Mouse (Mus musculus) liver, embryonic 11.5 days (tissue): ENCODE measurements at regions not wholly inside any gene's neighbourhood (a gene's known extent, or its start where the extent isn't known, plus 50 kb on each side); places are given as distances from the start of the nearest gene placed in this dataset.

ENCODE experiments used
- ATAC-seq: fragments of 200-750 bp; cut with Nextera tagmentation; replicated peaks from 2 replicates; pipeline ENCODE4 v1.8.0; 2017; ENCODE audit warnings: moderate number of reproducible peaks, mild to moderate bottlenecking, moderate TSS enrichment, moderate library complexity; ENCODE audit not compliant: low FRiP score
- DNase-seq: peaks from one replicate; pipeline ENCODE4 v3.0.0-alpha.2; 2017; ENCODE audit warnings: low spot score
- H3K27ac ChIP-seq: fragments of 300-500 bp; sonication (generic); 2 replicates; pipeline ENCODE4 v1.5.1; 2014; ENCODE audit warnings: mild to moderate bottlenecking, low read depth, low read length, control low read depth
- H3K27me3 ChIP-seq: fragments of 300-500 bp; sonication (generic); replicated peaks from 2 replicates; pipeline ENCODE4 v1.6.1; 2014; ENCODE audit warnings: low read length, mixed read lengths; ENCODE audit not compliant: control insufficient read depth, insufficient read depth
- H3K36me3 ChIP-seq: fragments of 300-500 bp; sonication (generic); 2 replicates; pipeline ENCODE4 v1.6.1; 2014; ENCODE audit warnings: mild to moderate bottlenecking, low read length, moderate library complexity, mixed read lengths; ENCODE audit not compliant: control insufficient read depth, insufficient read depth
- H3K4me1 ChIP-seq: fragments of 300-500 bp; sonication (generic); replicated peaks from 2 replicates; pipeline ENCODE4 v1.6.1; 2014; ENCODE audit warnings: low read length, mixed read lengths; ENCODE audit not compliant: control insufficient read depth, insufficient read depth
- H3K4me2 ChIP-seq: fragments of 300-500 bp; sonication (generic); 2 replicates; pipeline ENCODE4 v1.6.1; 2014; ENCODE audit warnings: mild to moderate bottlenecking, control low read depth, moderate library complexity
- H3K4me3 ChIP-seq: fragments of 300-500 bp; sonication (generic); 2 replicates; pipeline ENCODE4 v1.5.1; 2014; ENCODE audit warnings: low read depth, low read length, control low read depth
- H3K9ac ChIP-seq: fragments of 300-500 bp; sonication (generic); 2 replicates; pipeline ENCODE4 v1.6.1; 2014; ENCODE audit warnings: low read depth, low read length, control low read depth
- H3K9me3 ChIP-seq: fragments of 300-500 bp; sonication (generic); 2 replicates; pipeline ENCODE4 v1.6.1; 2016; ENCODE audit warnings: low read length, inconsistent platforms, mixed read lengths; ENCODE audit not compliant: control insufficient read depth
- WGBS: fragments of 180-500 bp; shearing (Covaris S2); extraction: QIAGEN DNeasy Blood & Tissue Kit; methylation state at CpG from one replicate; pipeline ENCODE4 v1.1.7; 2014; 5-methylcytosine and 5-hydroxymethylcytosine counted together

DNA sequence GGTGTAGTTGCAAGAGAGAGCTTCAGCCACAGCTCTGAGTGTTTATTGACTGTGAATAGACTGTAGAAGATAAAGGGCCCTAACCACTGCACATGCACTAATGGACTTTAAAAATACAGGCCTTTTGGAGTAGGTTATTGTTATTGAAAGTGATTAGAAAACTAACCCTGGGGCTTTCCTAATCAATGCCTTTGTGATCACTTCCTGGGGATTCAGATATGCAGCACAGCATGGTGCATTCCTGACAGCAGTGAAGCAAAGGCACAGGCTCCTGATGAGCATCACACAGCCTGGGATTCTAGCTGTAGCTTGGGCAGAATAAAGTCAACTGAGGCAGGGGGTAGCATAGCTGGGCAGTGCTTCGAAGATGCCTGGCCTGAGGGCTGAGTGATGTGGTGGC is 87.3 kb downstream of the Gm11077 start:
- ATAC-seq (no peak), DNase-seq (no peak)
- H3K27ac ChIP-seq: no peak overlapping the region
- H3K9ac ChIP-seq: no peak overlapping the region
- no peaks in the 10 kb centered on the region for H3K36me3 ChIP-seq
- WGBS: 30% methylated on average over 1 of the region's 1 CpGs
- no peak overlapping the region for H3K4me3 ChIP-seq
- H3K4me2 ChIP-seq: no peak overlapping the region
- no peaks in the 10 kb centered on the region for H3K27me3 ChIP-seq
- H3K4me1 ChIP-seq: peaks cover 3% of the 10 kb centered on the region; the same call in 1 of the 2 replicates
- H3K9me3 ChIP-seq: no peaks in the 10 kb centered on the region

DNA sequence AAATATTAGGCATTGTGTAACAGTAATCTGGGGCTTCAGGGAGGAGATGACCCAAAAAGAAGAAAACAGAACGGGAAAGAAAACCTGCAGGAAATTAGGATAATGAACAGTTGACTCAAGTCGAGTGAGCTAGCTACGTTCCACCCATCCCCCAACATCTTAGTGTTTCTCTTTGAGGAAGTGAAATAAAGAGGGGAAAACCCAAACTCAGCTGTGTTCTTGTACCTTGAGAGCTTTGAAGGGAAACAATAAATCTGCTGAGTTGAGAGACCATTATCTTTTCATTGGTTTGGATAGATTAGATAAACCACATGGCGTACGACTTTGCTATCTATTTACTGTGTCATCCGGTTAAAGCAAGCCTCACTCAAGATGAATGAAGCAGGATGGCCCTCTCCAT is 87.7 kb downstream of the Gm11077 start:
- Histone ChIP-seq H3K27ac (no peak overlapping the region), H3K4me3 (no peak overlapping the region), H3K4me2 (no peak overlapping the region), H3K36me3 (no peaks in the 10 kb centered on the region), H3K9ac (no peak overlapping the region), H3K9me3 (no peaks in the 10 kb centered on the region), H3K27me3 (no peaks in the 10 kb centered on the region), H3K4me1 (peaks cover 3% of the 10 kb centered on the region; the same call in 1 of the 2 replicates)
- ATAC-seq: no peak
- WGBS: 11% methylated on average over 6 of the region's 6 CpGs
- no peak for DNase-seq

DNA sequence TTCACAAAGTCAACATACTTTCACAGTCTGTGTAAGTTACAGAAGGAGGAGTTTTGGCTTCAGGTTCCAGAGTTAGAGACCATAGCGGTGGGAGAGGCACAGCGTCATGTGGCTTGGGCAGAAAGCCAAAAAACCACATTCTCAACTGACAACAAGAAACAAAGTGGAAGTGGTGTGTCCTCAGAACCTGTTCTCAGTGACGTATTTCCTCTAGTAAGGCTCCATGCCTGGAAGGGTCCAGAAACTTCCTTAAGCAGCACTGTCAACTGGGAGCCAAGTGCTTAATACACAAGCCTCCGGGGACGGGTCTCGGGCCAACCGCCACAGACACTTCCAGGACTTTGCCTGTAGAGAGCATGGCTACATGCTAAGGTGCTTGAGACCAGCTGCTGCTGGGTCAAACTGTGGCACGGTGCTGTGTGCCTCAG is 90.4 kb downstream of the Gm11077 start:
- no peaks in the 10 kb centered on the region for H3K27me3 ChIP-seq
- no peaks in the 10 kb centered on the region for H3K36me3 ChIP-seq
- DNase-seq: no peak
- H3K4me3 ChIP-seq: no peak overlapping the region
- no peak overlapping the region for H3K9ac ChIP-seq
- no peak overlapping the region for H3K4me2 ChIP-seq
- no peak for ATAC-seq
- peaks cover 3% of the 10 kb centered on the region; the same call in 1 of the 2 replicates for H3K4me1 ChIP-seq
- no peak overlapping the region for H3K27ac ChIP-seq
- no peaks in the 10 kb centered on the region for H3K9me3 ChIP-seq
- 75% methylated on average over 8 of the region's 8 CpGs for WGBS

DNA sequence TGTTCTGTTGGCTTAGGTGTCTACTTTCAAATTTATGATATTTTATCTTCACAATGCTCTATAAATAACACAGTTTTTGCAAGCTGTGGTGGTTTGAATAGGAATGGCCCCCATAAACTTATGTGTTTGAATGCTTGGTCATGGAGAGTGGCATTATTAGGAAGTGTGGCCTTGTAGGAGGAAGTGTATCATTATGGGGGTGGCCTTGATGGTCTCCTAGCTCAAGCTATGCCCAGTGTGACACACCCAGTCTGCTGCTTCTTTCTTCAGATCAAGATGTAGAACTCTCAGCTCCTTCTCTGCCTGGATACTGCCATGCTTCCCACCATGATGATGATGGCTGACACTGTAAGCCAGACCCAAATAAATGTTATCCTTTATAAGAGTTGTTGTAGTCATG is 97.4 kb downstream of the Gm11077 start:
- H3K9ac ChIP-seq: no peak overlapping the region
- H3K27ac ChIP-seq: no peak overlapping the region
- H3K4me1 ChIP-seq: no peaks in the 10 kb centered on the region
- H3K9me3 ChIP-seq: no peaks in the 10 kb centered on the region
- no peak overlapping the region for H3K4me2 ChIP-seq
- H3K4me3 ChIP-seq: no peak overlapping the region
- H3K27me3 ChIP-seq: no peaks in the 10 kb centered on the region
- ATAC-seq (no peak), DNase-seq (no peak)
- H3K36me3 ChIP-seq: no peaks in the 10 kb centered on the region

DNA sequence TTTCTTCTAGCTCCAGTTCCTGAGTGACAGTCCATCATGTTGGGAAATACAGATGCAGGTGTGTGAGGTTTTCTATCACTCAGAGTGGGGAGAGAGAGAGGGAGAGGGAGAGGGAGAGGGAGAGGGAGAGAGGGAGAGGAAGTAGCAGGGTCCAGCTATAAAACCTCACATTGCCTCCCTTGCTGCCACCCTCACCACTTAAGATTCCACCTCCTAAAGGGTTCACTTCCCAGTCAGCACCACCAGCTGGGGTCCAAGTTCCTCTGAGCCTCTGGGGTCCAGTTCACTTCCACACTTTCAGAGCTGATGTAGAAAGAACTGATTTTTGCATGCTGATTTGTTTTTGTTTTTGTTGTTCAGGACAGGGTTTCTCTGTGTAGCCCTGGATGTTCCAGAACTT is 98.6 kb downstream of the Gm11077 start:
- Histone ChIP-seq H3K4me3 (no peak overlapping the region), H3K4me1 (no peaks in the 10 kb centered on the region), H3K9me3 (no peaks in the 10 kb centered on the region), H3K27me3 (no peaks in the 10 kb centered on the region), H3K36me3 (no peaks in the 10 kb centered on the region), H3K4me2 (no peak overlapping the region), H3K27ac (no peak overlapping the region), H3K9ac (no peak overlapping the region)
- DNase-seq: no peak
- no peak for ATAC-seq

DNA sequence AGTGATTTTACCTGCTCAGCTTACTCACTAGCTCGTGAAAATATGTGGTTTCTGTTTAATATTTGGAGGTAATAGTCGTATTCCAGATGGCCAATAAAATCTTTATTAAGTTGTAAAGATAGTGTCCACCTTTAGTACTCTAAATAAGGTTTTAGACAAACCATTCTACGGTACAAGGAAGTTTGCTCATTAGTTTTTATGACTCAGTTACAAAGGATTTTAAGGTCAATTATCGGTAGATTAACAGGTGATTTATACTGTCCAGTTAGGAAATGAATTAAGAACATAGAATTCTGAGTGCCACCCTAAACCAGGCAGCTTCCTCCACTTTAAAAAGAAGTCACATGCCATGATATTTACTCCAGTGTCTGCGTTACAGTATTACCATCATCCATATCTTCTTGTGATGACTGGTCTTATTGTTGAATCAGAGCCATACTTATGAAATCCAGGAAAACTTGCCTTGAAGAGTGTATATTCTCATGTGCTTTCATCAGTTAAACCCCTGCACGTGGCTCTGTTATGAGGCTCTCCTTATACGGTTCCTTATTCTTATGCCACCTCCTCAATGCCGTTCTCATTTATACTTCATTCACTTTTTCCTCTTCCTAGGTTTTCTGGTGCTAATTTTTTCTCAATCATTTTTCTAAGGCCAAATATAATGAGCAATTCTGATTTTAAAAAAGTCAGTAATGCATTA is 114.4 kb downstream of the Gm11077 start:
- H3K9me3 ChIP-seq: no peaks in the 10 kb centered on the region
- DNase-seq (no peak), ATAC-seq (no peak)
- H3K27ac ChIP-seq: no peak overlapping the region
- no peak overlapping the region for H3K9ac ChIP-seq
- no peak overlapping the region for H3K4me2 ChIP-seq
- H3K4me3 ChIP-seq: no peak overlapping the region
- 72% methylated on average over 8 of the region's 8 CpGs for WGBS
- no peaks in the 10 kb centered on the region for H3K27me3 ChIP-seq
- no peaks in the 10 kb centered on the region for H3K4me1 ChIP-seq
- H3K36me3 ChIP-seq: no peaks in the 10 kb centered on the region

DNA sequence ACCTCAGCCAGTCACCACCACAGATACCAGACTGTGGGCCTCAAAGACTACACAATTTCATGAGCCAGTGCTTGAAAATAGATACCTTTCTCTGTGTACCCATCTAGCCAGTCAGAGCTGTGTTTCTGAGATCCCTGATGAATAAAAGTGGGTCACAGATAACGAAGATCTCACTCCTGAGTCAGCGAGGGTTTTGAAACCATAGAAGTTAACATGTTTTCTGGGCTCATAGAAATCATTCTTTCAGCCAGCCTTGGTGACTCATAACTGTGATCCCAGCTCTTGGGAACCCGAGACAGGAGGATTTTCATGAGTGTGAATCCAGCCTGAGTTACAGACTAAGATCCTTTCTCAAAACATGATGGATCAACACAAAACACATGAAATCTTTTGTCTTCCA is 118.1 kb downstream of the Gm11077 start:
- 72% methylated on average over 3 of the region's 3 CpGs for WGBS
- no peaks in the 10 kb centered on the region for H3K27me3 ChIP-seq

DNA sequence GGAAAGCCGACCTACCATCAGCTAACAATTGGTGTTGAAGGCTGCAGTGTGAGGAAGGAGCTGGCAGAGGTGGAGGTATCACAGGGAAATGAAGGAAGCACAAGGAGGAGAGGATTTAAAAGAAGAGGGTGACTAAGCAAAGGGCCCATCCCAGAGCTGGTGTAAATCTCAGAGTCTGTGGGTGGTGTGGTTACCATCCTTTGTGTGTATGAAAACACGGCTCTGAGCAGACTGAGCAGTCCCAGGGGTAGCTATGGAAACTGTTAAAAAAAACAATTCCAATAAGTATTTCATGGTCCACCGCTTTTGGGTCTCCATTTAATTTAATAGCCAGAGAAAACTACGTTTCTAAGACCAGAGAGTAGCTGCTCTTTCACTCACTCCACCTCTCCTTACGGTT is 123.3 kb downstream of the Gm11077 start:
- Histone ChIP-seq H3K27me3 (no peaks in the 10 kb centered on the region), H3K4me1 (no peaks in the 10 kb centered on the region), H3K9ac (no peak overlapping the region), H3K4me3 (no peak overlapping the region), H3K27ac (no peak overlapping the region), H3K4me2 (no peak overlapping the region), H3K9me3 (no peaks in the 10 kb centered on the region), H3K36me3 (no peaks in the 10 kb centered on the region)
- DNase-seq (no peak), ATAC-seq (no peak)
- 81% methylated on average over 5 of the region's 5 CpGs for WGBS

More for the DNA sequence above, 118.1 kb downstream of the Gm11077 start:
- H3K4me1 ChIP-seq: no peaks in the 10 kb centered on the region
- no peak overlapping the region for H3K4me2 ChIP-seq
- H3K9me3 ChIP-seq: no peaks in the 10 kb centered on the region
- ATAC-seq (no peak), DNase-seq (no peak)
- no peak overlapping the region for H3K9ac ChIP-seq
- H3K27ac ChIP-seq: no peak overlapping the region
- no peaks in the 10 kb centered on the region for H3K36me3 ChIP-seq
- no peak overlapping the region for H3K4me3 ChIP-seq

DNA sequence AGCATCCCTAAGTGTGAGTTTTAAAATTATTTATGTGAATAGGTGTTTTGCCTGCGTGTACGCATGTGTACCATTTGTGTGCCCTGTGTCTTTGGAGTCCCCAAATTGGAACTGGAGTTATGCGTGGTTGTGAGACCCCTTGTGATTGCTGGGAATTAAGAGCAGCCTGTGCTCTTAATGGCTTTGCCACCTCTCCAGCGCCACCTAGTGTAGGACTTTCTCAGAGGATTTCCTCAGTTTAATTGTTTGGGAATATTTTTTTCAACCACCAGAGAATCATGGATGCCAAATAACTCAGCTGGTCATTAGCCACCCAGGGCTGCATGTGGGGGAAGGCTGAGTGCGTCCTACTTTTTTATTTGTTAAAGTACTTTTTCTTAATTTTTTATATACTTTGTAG is 124.4 kb downstream of the Gm11077 start:
- DNase-seq (no peak), ATAC-seq (no peak)
- Histone ChIP-seq H3K27me3 (no peaks in the 10 kb centered on the region), H3K27ac (no peak overlapping the region), H3K36me3 (no peaks in the 10 kb centered on the region), H3K4me2 (no peak overlapping the region), H3K4me3 (no peak overlapping the region), H3K9me3 (no peaks in the 10 kb centered on the region), H3K9ac (no peak overlapping the region), H3K4me1 (no peaks in the 10 kb centered on the region)
- WGBS: 41% methylated on average over 5 of the region's 5 CpGs
